In genomic region chr7:92277629-92278028, GRCm38 (mm10) we compare ENCODE assay signal across 17 mouse cellular contexts.
DNase-seq lines count a peak whose midpoint lies in the region; ATAC-seq lines count a peak whose summit lies in the region.
"Had no signal": no experiment of that assay in that cellular context is flagged by ENCODE, and none has a peak within 500 bp of the region (broad histone marks: within the 10 kb centered on the region; RNA-seq: fewer than 3 reads in every experiment).

No protein-coding gene starts in this region.

- WGBS in neural tube, embryonic 15.5 days = 59% methylated on average over 4 of the region's 4 CpGs

- ATAC-seq in cerebellum, adult (ENCODE audit: insufficient number of reproducible peaks, low FRiP score, low TSS enrichment) = 0 out of 2 replicates have a peak, but pooled peaks have one; percentile 40
- no peak for ATAC-seq in neural tube, embryonic 15.5 days (ENCODE audit: low FRiP score)
- ATAC-seq: inflammation-experienced regulatory T-cells, adult 6 months had no signal

- H3K9ac ChIP-seq in neural tube, embryonic 15.5 days (replicated peaks) = no peak overlapping the region
- H3K9ac ChIP-seq: embryonic facial prominence, embryonic 13.5 days; heart, embryonic 12.5 days; lung, embryonic 14.5 days; stomach, embryonic 15.5 days had no signal

- H3K4me1 ChIP-seq in neural tube, embryonic 15.5 days = peaks cover 10% of the 10 kb centered on the region
- H3K4me1 ChIP-seq: stomach, embryonic 15.5 days had no signal

- no peak overlapping the region for H3K4me3 ChIP-seq in neural tube, embryonic 15.5 days (replicated peaks)
- H3K4me3 ChIP-seq: embryonic facial prominence, embryonic 13.5 days; heart, embryonic 12.5 days; stomach, embryonic 15.5 days had no signal

- H3K4me2 ChIP-seq in neural tube, embryonic 15.5 days = no peak overlapping the region
- H3K4me2 ChIP-seq: embryonic facial prominence, embryonic 13.5 days; heart, embryonic 12.5 days; lung, embryonic 14.5 days; stomach, embryonic 15.5 days had no signal

- H3K27ac ChIP-seq in neural tube, embryonic 15.5 days (replicated peaks) = no peak overlapping the region; the same call in 1 of the 2 replicates
- H3K27ac ChIP-seq: stomach, embryonic 15.5 days had no signal

- intact Hi-C loops in left cerebral cortex, postnatal 36 days (cut with DNase I) = no loop called here

- H3K9me3 ChIP-seq in neural tube, embryonic 15.5 days (replicated peaks) = no peaks in the 10 kb centered on the region
- H3K9me3 ChIP-seq: embryonic facial prominence, embryonic 13.5 days; heart, embryonic 12.5 days; stomach, embryonic 15.5 days had no signal

- H3K27me3 ChIP-seq in neural tube, embryonic 15.5 days (replicated peaks) = no peaks in the 10 kb centered on the region
- H3K27me3 ChIP-seq: embryonic facial prominence, embryonic 13.5 days; heart, embryonic 12.5 days; stomach, embryonic 15.5 days had no signal

- H3K36me3 ChIP-seq in neural tube, embryonic 15.5 days = no peaks in the 10 kb centered on the region
- H3K36me3 ChIP-seq: embryonic facial prominence, embryonic 13.5 days; heart, embryonic 12.5 days; stomach, embryonic 15.5 days had no signal

- DNase-seq in cerebellum, adult 9-10 months = no peak
- peak; percentile 32 for DNase-seq in layer of hippocampus, adult 11-12 months (ENCODE audit: low spot score)
- DNase-seq in layer of hippocampus, postnatal 10 days (ENCODE audit: low spot score in 2 of 2) = no peak
- DNase-seq in brain, adult 2 months (ENCODE audit: low read depth, low spot score) = peak; percentile 90
- DNase-seq in left cerebral cortex, postnatal 36 days (ENCODE audit: low spot score in 2 of 2) = peak; percentile 28 to 31
- no peak for DNase-seq in adrenal gland, postnatal 25 days
- DNase-seq: adrenal gland, adult 8-10 months; kidney, adult 9 months; lung, embryonic 14.5 days; midbrain, embryonic 14.5 days; spleen, adult 18-20 months had no signal

Comparison
In these comparisons a context has a peak if more than half of its experiments do, and no peak if none do; other contexts are left out.
1. DNase-seq: peak in layer of hippocampus, adult 11-12 months (single experiment), brain, adult 2 months (single experiment) and left cerebral cortex, postnatal 36 days (2 of 2); none in cerebellum, adult 9-10 months (single experiment), layer of hippocampus, postnatal 10 days (0 of 2) and adrenal gland, postnatal 25 days (single experiment).